Mouse (Mus musculus) gastrocnemius, postnatal 36 days (tissue): ENCODE results near the gene Arl14. TPM values are rescaled to one million over a fixed set of nuclear protein-coding genes. Genes with fewer than 3 reads are reported as not detected.
A peak's percentile ranks its signal among the peaks of the same experiment; 100 is the strongest.
"Not testable (repeated sequence)": the region's sequence is repeated elsewhere in the genome, so short reads cannot be mapped to it uniquely, and the experiment has no call there.

Experiments used
- DNase-seq, 2 experiments: peaks; one replicate each; pipeline ENCODE4 v3.0.0; 2022
- intact Hi-C: fragments of 180-260 bp; cut with DNase I; formaldehyde crosslinking; loops from one replicate; pipeline ENCODE4 v1.15.1; 2025
- total RNA-seq, 2 experiments: library from RNA; stranded (reverse); gene quantifications; 2 replicates each; pipeline ENCODE4 v1.2.3; 2021

Gene Arl14
- total RNA-seq, 2 experiments from 2014 or later = not detected

DNA sequence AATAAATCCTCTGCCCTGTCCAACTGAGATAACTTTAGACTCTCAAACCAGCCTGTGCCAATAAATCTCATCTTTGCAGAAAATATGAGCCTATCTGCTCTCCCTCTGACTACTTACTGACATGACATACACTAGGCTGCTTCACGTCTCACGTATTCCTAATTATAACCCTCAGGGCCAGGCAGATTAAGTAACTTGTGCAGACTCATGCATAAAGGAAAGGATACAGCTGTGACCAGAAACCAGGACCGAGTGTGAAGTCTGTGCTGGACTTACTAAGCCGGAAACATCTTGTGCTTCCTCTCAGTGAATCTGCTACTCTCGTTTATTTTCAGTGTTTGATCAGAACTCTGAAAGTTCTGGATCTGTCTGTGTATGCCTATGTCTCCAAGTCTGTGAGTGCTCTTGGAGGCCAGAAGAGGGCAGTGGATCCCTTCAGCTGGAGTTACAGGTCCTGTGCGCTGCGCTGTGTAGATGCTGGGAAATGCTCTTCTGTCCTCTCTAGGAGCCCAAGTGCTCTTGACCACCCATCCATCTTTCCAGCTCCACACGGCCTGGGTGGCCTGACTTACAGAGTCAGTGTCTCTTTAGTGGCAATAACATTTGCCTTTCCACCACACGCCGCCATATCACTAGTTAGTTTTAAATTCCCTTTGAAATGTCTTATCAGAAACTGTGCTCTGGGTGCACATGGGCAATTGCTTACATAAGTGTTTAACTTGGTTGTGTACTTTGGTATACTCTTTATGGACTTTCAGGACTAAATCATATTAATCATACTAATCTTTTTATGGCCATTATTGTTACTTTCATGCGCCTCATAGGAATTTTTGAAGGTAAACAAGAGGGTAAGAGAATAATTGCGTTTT is 13.5 kb upstream of the Arl14 start:
- intact Hi-C loops = no loop called here
- DNase-seq = no peak

- no peak for DNase-seq
- intact Hi-C loops = no loop called here
These were observed 10.0 kb upstream of the Arl14 start for GRCm38 (mm10) chr3:69212246-69212645.

DNA sequence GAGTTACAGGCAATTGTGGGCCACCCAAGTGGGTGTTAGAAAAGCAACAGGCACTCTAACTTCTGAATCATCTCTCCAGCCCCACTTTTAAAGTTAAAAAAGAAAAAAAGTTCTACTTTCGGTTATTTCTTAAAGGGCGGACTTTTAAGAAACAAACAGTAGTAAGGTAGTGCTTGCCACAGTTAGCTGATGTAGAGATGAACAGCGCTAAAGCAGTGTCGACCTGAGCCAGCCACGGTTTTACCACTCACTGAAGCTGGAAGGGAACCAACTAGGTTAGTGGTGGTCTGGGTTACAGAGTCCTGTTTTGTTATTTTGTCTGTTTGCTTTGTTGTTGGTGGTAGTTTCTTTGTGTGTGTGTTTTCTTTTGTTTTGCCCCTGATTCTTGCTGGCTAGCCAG is 8.8 kb upstream of the Arl14 start:
- intact Hi-C loops = no loop called here
- no peak for DNase-seq

GRCm38 (mm10) chr3:69214566-69214965 is 7.7 kb upstream of the Arl14 start:
- no peak for DNase-seq
- intact Hi-C loops = no loop called here

DNA sequence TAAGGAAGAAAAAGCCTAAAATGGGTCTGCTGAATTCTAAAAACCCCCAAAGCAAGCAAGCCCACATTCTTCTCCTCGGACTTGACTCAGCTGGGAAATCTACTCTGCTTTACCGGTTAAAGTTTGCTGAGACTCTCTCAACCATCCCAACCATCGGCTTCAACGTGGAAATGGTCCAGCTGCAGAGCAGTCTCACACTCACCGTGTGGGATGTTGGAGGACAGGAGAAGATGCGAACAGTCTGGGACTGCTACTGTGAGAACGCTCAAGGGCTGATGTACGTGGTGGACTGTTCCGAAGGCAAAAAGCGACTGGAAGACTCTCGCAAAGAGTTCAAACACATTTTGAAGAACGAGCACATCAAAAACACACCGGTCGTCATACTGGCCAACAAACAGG is 282 bp downstream of the Arl14 start:
- intact Hi-C loops = no loop called here
- no peak for DNase-seq

DNA sequence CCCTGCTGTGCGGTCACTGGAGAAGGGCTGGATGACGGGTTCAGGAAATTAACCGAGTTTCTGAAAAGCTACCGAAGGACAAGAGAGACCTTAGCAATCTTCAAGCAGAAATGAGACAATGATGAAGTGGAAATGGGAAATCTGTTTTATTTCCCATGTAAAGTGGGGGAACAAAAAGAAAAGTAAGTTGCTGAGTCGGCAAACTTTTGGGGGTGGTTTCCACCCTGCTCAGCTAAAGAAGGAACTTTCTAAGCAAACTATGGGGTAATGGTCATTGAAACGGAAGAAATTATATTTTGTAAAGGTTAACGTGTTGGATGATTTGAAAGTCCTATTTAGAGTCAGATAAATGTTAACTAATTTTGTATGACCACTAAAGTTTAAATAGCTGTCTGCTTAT is 768 bp downstream of the Arl14 start:
- DNase-seq = no peak
- intact Hi-C loops = no loop called here

DNA sequence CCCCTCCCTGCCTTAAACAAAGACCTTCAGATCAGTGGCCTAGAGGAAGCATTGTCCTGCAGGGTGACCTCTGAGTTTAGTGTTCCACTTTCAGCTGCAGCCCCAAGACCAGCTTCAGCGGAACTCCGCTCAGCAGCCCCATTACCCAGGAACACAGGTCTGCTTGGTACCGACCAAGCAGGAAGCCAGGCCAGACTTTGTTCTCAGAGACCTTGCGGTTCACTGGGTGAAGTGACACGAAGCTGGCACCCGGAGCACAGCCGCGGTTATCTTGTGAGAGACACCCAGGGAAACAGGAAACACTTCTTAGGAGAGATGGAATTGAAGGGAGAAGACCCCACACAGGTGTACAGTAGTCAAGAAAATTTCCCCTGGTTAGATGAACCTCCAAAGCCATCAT is 1.4 kb downstream of the Arl14 start:
- no peak for DNase-seq
- intact Hi-C loops = no loop called here

GRCm38 (mm10) chr3:69225019-69225418 is 2.8 kb downstream of the Arl14 start:
- intact Hi-C loops = no loop called here
- DNase-seq = no peak

DNA sequence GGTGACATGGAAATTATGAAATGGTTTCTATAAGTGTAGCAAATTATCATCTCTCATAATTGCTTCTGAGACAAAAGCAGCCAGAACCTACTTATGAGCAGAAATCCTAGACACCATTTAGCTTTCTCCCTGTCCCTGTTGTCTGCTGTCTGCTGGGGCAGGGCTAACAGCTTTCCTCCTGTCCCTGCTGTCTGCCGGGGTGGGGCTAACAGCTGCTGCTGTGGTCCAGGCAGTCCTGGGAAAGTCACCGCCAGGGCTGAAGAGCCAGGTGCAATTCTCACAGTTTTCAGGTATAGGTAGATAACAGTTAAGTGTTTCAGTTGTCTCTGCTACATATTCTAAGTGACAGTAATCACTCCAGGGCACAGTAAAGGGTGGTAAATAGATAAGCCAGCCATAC is 4.3 kb downstream of the Arl14 start:
- intact Hi-C loops = no loop called here
- no peak for DNase-seq

GRCm38 (mm10) chr3:69228002-69228401 is 5.8 kb downstream of the Arl14 start:
- no peak for DNase-seq
- intact Hi-C loops = no loop called here

DNA sequence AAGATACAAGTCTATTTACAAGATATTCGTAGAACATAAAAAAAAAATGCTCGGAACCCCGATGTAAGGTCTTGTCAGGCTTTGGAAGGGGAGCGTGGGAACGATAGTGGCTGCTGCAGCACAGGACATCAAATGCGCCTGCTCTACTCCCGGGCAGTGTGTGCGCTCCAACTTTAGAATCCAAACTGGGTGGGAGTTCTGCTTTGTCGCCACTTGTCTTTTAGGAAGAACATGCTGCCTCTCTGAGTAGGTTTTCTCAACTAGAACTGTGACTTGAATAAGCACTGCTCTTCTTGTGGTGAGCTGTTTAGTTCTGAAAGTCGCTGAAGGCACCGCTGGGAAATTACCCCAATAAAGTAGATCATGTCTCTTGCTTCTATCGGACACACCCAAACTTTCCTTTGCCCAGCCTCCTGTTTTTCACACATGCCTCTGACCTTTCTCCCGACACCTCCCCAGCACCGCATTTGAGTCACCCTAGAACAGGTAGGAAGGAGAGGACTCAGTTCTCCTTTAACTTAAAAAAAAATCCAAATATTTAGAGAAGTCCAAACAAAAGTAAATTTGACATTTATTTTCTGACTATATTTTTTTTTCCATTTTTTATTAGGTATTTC is 9.4 kb downstream of the Arl14 start:
- intact Hi-C loops = no loop called here
- no peak for DNase-seq

GRCm38 (mm10) chr3:69233552-69234189 is 11.5 kb downstream of the Arl14 start:
- DNase-seq, intact Hi-C loops: not testable (repeated sequence)

GRCm38 (mm10) chr3:69234525-69234924 is 12.3 kb downstream of the Arl14 start:
- intact Hi-C loops = no loop called here
- no peak for DNase-seq

DNA sequence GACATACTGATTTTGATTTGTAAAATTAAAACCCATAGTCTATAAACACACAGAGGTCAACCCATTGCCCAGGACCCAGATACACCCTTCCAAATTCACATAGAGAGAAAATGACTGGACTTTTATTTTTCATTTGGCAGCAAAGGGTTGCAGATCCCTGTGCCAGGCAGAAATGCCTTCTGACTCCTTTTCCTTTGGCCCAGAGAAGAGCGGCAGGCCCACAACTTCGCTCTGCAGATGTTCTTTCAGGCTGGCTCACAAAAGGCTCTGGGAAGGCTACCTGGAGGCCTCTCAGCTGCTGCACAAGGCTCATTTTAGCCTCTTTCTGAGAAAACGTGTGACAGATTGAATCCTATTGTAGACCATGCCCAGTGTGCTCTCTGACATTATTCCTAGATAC is 13.6 kb downstream of the Arl14 start:
- intact Hi-C loops = loop anchor here (5.0 kb wide), 2 partner anchors 246 to 346 kb away; no protein-coding TSS in a partner anchor
- DNase-seq = no peak

- intact Hi-C loops = loop anchor here (5.0 kb wide), 2 partner anchors 246 to 346 kb away; no protein-coding TSS in a partner anchor
- DNase-seq = no peak
These were observed 14.3 kb downstream of the Arl14 start for GRCm38 (mm10) chr3:69236491-69236890.

DNA sequence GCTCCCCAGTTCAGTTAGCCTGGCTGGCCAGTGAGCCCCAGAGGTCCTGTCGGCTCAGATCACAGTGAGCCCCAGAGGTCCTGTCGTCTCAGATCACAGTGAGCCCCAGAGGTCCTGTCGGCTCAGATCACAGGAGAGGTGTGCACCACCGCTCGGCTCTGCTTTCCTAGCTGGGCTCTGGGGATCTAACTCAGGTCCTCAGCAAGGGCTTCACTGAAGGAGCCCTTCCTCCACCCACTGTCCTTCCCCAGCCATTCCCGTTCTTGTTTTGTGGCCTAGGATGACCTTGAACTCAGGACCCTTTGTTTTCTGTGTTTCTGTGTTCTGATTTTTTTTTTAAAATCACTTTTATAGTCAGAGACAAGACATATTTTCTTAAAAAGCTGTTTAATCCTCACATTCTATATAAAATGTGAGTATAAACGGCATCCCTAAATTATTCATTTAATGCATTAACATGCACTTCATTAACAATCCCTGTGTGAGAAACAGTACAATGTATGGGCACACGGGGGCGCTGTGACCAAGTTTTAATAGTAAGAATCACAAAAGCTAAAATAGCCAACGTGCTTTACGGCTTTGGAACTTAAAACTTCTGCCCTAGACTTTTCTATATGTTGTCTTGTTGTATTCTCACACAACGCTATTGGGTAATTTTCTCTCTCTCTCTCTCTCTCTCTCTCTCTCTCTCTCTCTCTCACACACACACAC is 16.1 kb downstream of the Arl14 start:
- DNase-seq = peak; percentile 23 to 57
- intact Hi-C loops = loop anchor here (5.0 kb wide), 2 partner anchors 244 to 344 kb away; no protein-coding TSS in a partner anchor

DNA sequence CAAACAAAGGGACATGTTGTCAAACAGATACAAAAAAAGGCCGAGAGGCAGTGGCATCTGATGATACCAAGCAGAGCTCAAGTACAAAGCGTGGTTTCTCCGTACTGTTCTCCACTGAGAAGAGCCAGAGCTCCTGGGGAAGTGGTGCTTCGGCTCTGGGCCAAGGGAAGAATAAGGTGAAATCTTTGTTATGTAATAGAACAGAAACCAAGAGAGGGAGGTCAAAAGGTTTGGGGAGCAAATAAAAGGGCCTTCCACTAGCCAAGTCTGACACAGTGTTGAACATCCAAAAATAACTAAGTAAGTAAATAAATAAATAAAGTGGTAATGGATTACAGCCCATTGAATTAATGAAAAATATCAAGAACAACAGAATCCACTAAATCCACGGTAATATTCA is 17.0 kb downstream of the Arl14 start:
- intact Hi-C loops = loop anchor here (5.0 kb wide), 2 partner anchors 243 to 343 kb away; no protein-coding TSS in a partner anchor
- no peak for DNase-seq

DNA sequence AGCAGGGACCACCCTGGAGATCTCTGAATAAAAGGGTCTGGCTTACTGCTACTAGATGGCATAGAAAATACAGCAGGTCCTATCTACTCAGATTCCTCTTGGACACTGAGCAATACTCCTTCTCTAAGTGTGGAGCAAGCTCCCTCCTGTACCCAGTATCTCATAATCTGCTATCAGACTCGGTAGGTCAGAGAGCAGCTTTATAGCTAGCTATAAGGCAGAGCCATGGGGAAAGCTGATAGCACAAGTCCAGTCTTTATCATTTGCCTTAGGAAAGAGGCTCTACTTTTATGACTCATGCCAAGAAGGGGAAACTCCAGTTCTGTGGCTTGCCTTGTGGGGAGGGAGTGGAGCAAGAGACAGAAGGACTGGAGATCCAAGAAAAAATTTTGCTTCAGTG is 18.8 kb downstream of the Arl14 start:
- intact Hi-C loops = loop anchor here (5.0 kb wide), 1 partner anchor 461 kb away; no protein-coding TSS in a partner anchor
- DNase-seq = no peak

GRCm38 (mm10) chr3:69253096-69253866 is 31.1 kb downstream of the Arl14 start:
- intact Hi-C loops = no loop called here
- DNase-seq = no peak

DNA sequence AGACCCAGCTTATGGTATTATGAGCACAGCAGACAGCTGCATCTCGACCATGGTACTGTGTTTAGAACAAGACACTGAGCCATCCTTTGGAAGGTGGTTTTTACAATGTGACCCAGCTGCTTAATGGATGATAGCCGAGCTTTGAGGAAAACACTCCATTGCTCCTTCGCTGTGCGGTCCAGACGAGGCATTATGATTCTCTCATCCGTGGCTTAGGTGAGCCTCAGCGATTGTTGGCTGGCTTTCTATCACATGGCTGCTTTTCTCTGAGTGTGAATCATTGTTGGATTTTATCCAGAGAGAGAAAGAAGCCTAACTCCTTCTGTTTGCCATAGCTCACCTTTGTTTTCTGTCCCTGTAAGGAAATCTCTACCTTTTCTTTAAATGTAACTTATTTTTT is 32.5 kb downstream of the Arl14 start:
- intact Hi-C loops = no loop called here
- DNase-seq = no peak
